Mouse (Mus musculus): Measurements from ENCODE around the gene Aifm2. TPM values are rescaled to one million over a fixed set of nuclear protein-coding genes. Genes with fewer than 3 reads are reported as not detected.

Gene Aifm2
- total RNA-seq (2012; rRNA removed) (15.4 and 17.9 TPM in 2 replicates), total RNA-seq (2014; rRNA removed) (10.1 and 11.2 TPM in 2 replicates), polyA plus RNA-seq (2012; ENCODE audit: insufficient read length, low read depth) (12.4 and 16.7 TPM in 2 replicates)

GRCm38 (mm10) chr10:61714771-61715461, at the start of gene Aifm2:
Aifm2 (plus strand) TSS chr10:61715263.
- peaks cover 16% of the 10 kb centered on the region for H3K27me3 ChIP-seq (replicated peaks)
- dilution Hi-C loops (cut with MboI; ENCODE audit: extremely low pct_ligation_motif_present, extremely low pct_unique_long_range_greater_than_20kb, low sequenced_read_pairs), result no loop called here
- peak; percentile 66 for TF ChIP-seq POLR2A (IDR thresholded peaks at IDR 0.05; ENCODE audit: low read depth, low read length)
- 0 out of 2 replicates have a peak, but pooled peaks have one; percentile 18 for TF ChIP-seq BHLHE40 (IDR thresholded peaks at IDR 0.05; ENCODE audit: low read depth, low read length)
- no peak for TF ChIP-seq ZKSCAN1 (IDR thresholded peaks at IDR 0.05; ENCODE audit: borderline replicate concordance, low read depth, low read length)
- 0 out of 2 replicates have a peak, but pooled peaks have one; percentile 50 for TF ChIP-seq NELFE (IDR thresholded peaks at IDR 0.05; ENCODE audit: low read depth, low read length)
- peak; percentile 51; the same call in 1 of the 2 replicates for TF ChIP-seq ELF1 (IDR thresholded peaks at IDR 0.05; ENCODE audit: low read depth, low read length)
- TF ChIP-seq ZMIZ1 (IDR thresholded peaks at IDR 0.05; ENCODE audit: low read depth, low read length), result peak; percentile 69
- TF ChIP-seq HCFC1 (IDR thresholded peaks at IDR 0.05; ENCODE audit: low read depth, low read length), result peak; percentile 46; the same call in 1 of the 2 replicates
- no peak for TF ChIP-seq CHD2 (IDR thresholded peaks at IDR 0.05; ENCODE audit: low read length)
- TF ChIP-seq TCF12 (IDR thresholded peaks at IDR 0.05; ENCODE audit: low read depth, low read length), result peak; percentile 53; the same call in 1 of the 2 replicates
- TF ChIP-seq MXI1 (IDR thresholded peaks at IDR 0.05; ENCODE audit: low read depth, low read length), result peak; percentile 34; the same call in 1 of the 2 replicates
- no peak within 1 kb of the TSS for H3K27ac ChIP-seq (ENCODE audit: insufficient read depth, low read depth)
- peak within 1 kb of the TSS; percentile 77 for H3K4me2 ChIP-seq (ENCODE audit: insufficient read depth, low read depth, poor library complexity, severe bottlenecking)
- peak; percentile 59 for DNase-seq (ENCODE audit: extremely low read depth)
- in situ Hi-C loops (cut with MboI; ENCODE audit: low pct_ligation_motif_present, low pct_unique_long_range_greater_than_20kb, low sequenced_read_pairs), result no loop called here
- peak within 1 kb of the TSS; percentile 68 to 81 (median 76) for H3K4me3 ChIP-seq (replicated peaks in 1 of 3; ENCODE audit: low read depth in 2 of 3, low read length in 2 of 3, poor library complexity in 1 of 3)
- H3K36me3 ChIP-seq (replicated peaks in 1 of 2; ENCODE audit: control insufficient read depth in 1 of 2, insufficient read depth in 1 of 2, low read length in 1 of 2), result peaks cover 0 to 4% of the 10 kb centered on the region in 2 experiments
- no peaks in the 10 kb centered on the region for H3K9me3 ChIP-seq (replicated peaks; ENCODE audit: low read length)
- H3K9ac ChIP-seq (ENCODE audit: insufficient read depth, low read depth), result peak within 1 kb of the TSS; percentile 71
- H3K4me1 ChIP-seq (ENCODE audit: control insufficient read depth in 1 of 2, insufficient read depth in 2 of 2), result peaks cover 7 to 10% of the 10 kb centered on the region in 2 experiments
- no peaks in the 10 kb centered on the region for H3K79me2 ChIP-seq (replicated peaks; ENCODE audit: control insufficient read depth, extremely low read depth, insufficient read depth, poor library complexity, severe bottlenecking)

- dilution Hi-C loops (cut with MboI; ENCODE audit: extremely low pct_ligation_motif_present, extremely low pct_unique_long_range_greater_than_20kb, low sequenced_read_pairs) (no loop called here), in situ Hi-C loops (cut with MboI; ENCODE audit: low pct_ligation_motif_present, low pct_unique_long_range_greater_than_20kb, low sequenced_read_pairs) (loop anchor here (25.0 kb wide), 1 partner anchor 328 kb away; no protein-coding TSS in a partner anchor)
- no peaks in the 10 kb centered on the region for H3K4me1 ChIP-seq (ENCODE audit: control insufficient read depth in 1 of 2, insufficient read depth in 2 of 2)
- no peak for DNase-seq (ENCODE audit: extremely low read depth)
- no peak overlapping the region for H3K9ac ChIP-seq (ENCODE audit: insufficient read depth, low read depth)
- H3K9me3 ChIP-seq (replicated peaks; ENCODE audit: low read length), result no peaks in the 10 kb centered on the region
- no peaks in the 10 kb centered on the region for H3K27me3 ChIP-seq (replicated peaks)
- H3K4me2 ChIP-seq (ENCODE audit: insufficient read depth, low read depth, poor library complexity, severe bottlenecking), result no peak overlapping the region
- no peak overlapping the region for H3K27ac ChIP-seq (ENCODE audit: insufficient read depth, low read depth)
- peaks cover 55 to 97% of the 10 kb centered on the region in 2 experiments for H3K36me3 ChIP-seq (replicated peaks in 1 of 2; ENCODE audit: control insufficient read depth in 1 of 2, insufficient read depth in 1 of 2, low read length in 1 of 2)
- TF ChIP-seq IRF4 (IDR thresholded peaks at IDR 0.05; ENCODE audit: low read depth, low read length), result no peak
- TF ChIP-seq JUN (IDR thresholded peaks at IDR 0.05; ENCODE audit: insufficient read depth, low read depth, low read length), result no peak
- TF ChIP-seq RCOR1 (conservative IDR thresholded peaks at IDR 0.05; ENCODE audit: low read depth, low read length), result no peak
- TF ChIP-seq NELFE (IDR thresholded peaks at IDR 0.05; ENCODE audit: low read depth, low read length), result no peak
- TF ChIP-seq POLR2A (IDR thresholded peaks at IDR 0.05; ENCODE audit: low read depth, low read length), result no peak
- no peak for TF ChIP-seq HCFC1 (IDR thresholded peaks at IDR 0.05; ENCODE audit: low read depth, low read length)
- TF ChIP-seq ZC3H11A (IDR thresholded peaks at IDR 0.05; ENCODE audit: low read depth, low read length), result no peak
- TF ChIP-seq ELF1 (IDR thresholded peaks at IDR 0.05; ENCODE audit: low read depth, low read length), result no peak
- TF ChIP-seq USF1 (IDR thresholded peaks at IDR 0.05; ENCODE audit: low read depth, low read length), result no peak
- no peak for TF ChIP-seq ZNF384 (IDR thresholded peaks at IDR 0.05; ENCODE audit: low read depth, low read length)
- TF ChIP-seq RAD21 (IDR thresholded peaks at IDR 0.05; ENCODE audit: low read depth, low read length), result no peak
- H3K79me2 ChIP-seq (replicated peaks; ENCODE audit: control insufficient read depth, extremely low read depth, insufficient read depth, poor library complexity, severe bottlenecking), result no peaks in the 10 kb centered on the region; the same call in 1 of the 2 replicates
- H3K4me3 ChIP-seq (replicated peaks in 1 of 3; ENCODE audit: low read depth in 2 of 3, low read length in 2 of 3, poor library complexity in 1 of 3), result no peak overlapping the region
Measured at GRCm38 (mm10) chr10:61665651-61666050, 49.4 kb upstream of the Aifm2 start.

Data from CH12.LX (cell line).